Mouse (Mus musculus) adrenal gland, adult (tissue): ENCODE measurements around the gene Atad5.
"Not testable (repeated sequence)": the region's sequence is repeated elsewhere in the genome, so short reads cannot be mapped to it uniquely, and the experiment has no call there.

Experiments
- DNase-seq, 2 experiments: peaks; one replicate each; pipeline ENCODE4 v3.0.0; 2022 to 2023; ENCODE audit warnings: low spot score in 1 of 2; ENCODE audit not compliant: inconsistent age in 2 of 2

Gene Atad5

DNA sequence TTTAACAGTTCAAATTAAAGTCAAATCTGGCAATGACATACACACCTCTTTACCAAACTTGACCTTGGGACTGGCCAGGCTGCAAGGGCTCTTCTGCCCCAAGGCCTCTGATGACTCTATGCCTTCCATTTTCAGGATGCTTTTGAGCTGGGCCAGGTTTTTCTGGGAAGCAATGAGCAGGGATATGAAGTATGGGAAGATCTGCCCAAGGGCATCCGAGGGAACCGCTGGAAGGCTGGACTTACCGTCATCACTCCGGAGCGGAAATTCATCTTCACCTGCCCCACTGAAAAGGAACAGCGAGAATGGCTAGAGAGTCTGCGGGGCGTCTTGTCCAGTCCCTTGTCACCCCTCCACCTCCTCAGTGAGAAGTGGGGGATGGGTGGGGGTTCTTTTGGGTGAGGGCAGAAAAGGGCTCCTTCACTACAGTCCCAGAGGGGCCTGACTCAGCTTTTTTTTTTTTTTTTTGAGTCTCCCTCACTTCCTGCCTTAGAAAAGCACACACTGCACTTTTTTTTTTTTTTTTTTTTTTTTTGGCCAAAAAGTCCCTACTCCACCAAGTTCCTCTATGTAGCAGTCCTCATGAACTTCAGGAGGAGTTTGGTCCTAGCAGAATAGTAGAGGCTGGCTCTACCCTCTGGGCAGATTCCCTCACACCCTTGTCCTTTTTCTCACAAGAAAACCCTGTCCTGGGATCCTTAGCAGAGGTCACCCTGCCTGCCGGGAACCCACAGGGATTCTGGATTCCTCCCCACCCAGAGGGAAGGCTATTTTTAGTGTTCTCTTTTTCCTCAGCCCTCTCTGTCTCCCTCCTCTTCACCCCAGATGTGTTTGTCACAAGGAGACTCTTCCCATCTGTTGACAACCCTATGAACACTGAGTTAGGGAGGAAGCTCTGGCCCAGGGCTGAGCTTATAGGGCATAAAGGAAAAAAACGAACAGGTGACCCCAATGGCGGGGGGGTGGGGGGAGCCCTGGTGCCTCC lies 88.0 kb downstream of the Atad5 start:
- DNase-seq, result peak; percentile 50 to 77

DNA sequence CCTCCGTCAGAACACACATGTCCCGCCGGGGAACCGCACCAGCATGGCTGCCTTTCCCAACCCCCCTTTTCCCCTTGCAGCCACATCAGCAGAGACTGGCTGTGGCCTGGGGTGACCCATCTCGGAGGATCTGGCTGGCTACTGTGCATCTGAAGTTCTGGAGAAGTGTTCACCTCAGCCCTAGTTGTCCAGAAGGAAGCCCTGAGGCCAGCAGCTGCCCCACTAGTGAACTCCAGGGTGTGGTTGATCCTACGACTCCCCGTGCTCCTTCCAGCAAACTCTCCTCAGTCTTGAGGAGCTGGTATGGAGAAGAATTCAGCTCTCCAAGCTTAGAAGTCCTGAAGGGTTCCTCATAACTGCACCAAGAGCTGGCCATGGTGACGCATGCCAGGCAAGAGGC lies 89.1 kb downstream of the Atad5 start:
- DNase-seq, result peak in 1 of 2 experiments; percentile 27

DNA sequence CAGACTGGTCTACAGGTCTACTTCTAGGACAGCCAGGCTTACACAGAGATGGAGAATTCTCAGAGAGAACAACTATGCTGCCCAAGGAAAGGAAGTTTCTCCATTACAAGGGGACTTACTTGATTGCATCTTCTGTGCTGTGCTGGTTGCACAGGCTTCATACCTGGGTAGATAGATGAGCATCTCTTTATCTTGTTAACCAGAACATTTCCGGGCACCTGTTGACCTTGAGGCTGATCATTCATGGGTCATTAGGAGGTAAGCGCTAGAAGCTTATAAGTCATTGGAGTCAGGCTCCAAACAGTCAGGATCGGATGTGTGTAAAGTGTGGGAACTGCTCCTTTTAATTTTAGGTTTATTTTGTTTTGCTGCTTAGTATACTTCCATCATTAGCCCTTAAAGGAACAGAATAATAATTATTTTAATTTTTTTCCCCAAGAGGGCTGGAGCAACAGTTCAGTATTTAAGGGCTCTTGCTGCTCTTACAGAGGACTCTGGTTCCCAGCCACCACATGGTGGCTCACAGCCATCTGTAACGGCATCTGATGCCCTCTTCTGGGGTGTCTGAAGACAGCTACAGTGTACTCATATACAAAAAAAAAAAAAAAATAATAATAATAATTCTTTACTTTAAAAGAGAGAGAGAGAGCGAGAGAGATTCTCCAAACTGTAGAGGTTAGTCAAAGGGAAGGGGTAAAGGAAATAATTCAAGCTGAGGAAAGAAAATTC lies 92.0 kb downstream of the Atad5 start:
- DNase-seq, result peak in 1 of 2 experiments; percentile 28

DNA sequence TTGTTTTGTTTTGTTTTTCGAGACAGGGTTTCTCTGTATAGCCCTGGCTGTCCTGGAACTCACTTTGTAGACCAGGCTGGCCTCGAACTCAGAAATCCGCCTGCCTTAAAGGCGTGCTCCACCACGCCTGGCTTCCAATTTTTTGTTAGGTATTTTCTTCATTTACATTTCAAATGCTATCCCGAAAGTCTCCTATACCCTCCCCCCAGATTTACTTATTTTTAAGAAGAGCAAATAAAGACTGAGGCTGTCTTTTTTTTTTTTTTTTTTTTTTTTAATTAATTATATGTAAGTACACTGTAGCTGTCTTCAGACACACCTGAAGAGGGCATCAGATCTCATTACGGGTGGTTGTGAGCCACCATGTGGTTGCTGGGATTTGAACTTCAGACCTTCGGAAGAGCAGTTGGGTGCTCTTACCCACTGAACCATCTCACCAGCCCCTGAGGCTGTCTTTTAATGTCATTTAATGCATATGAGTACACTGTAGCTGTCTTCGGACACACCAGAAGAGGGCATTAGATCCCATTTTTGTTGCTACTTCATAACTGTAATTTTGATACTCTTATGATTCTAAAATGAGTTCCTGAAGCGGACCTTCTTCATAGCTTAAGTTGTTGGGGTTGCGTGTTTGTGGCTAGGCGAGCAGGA lies 94.0 kb downstream of the Atad5 start:
- not testable (repeated sequence) for DNase-seq

DNA sequence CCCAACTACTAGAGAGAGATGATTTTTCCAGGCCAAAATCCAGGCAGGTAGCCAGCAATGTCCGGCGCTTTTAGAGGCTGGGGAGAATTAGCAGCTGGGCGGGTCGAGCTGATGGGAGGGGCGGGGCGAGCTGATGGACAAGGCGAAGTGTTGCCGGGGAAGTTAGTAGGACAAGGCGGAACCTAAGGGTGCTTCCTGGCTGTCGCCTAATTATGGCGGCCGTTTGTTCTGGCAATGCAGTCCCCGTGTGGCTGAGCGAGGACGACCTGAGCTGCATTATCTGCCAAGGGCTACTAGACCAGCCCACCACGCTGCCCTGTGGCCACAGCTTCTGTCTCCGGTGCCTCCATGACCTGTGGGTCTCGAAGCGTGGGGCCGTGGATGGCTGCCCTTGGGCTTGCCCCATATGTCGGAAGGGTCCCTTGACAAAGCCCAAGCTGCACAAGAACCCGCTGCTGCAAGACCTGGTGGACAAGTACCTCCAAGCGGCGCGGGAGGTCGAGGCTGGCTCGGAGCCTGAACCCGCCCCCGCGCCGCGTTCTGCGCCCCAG lies 94.6 kb downstream of the Atad5 start, which contains the start of gene Rnf135:
TSS of gene Rnf135 (plus strand) at position 147 of the 551 bp plus-strand sequence.
- peak; percentile 93 to 98 for DNase-seq

DNA sequence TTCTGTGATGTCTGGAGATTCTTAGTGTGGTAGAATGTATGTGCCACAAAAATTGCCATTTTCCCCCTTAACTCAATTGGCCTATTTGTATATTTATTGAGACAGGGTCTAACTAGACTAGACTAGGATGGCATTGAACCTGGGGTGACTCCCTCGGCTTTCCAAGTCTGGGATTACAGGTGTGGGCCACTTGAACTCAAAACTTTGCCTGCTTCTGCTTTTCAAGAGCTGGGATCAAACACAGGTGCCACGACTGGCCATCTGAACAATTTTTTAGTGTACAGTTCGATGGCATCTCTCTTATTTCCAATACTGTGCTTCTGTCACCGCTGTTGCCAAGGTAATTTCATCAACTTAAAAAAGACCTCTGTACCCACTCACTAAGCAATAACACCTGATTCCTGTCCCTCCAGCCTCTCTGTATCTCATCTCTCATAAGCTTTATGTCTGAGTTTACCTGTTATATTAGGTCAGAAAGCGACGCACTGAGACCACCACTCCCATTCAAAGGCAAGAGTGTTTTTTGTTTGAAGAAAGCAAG lies 95.4 kb downstream of the Atad5 start:
- DNase-seq, result peak in 1 of 2 experiments; percentile 70
